Mouse (Mus musculus): ENCODE measurements around the gene Phf3. TPM values are rescaled to one million over a fixed set of nuclear protein-coding genes. Genes with fewer than 3 reads are reported as not detected.

Gene Phf3
- polyA plus RNA-seq, 1 experiment, result 9.9 TPM

- Histone ChIP-seq H3K36me3 (ENCODE audit: control insufficient read depth, insufficient read depth) (peaks cover 8% of the 10 kb centered on the region), H3ac (ENCODE audit: control insufficient read depth, insufficient read length, low read depth) (peak overlapping the region; percentile 97), H3K27me3 (ENCODE audit: control insufficient read depth, insufficient read depth, insufficient read length) (no peaks in the 10 kb centered on the region), H3K4me3 (ENCODE audit: insufficient read depth, poor library complexity, severe bottlenecking) (peak overlapping the region; percentile 65), H3K79me2 (ENCODE audit: control insufficient read depth, insufficient read depth) (peaks cover 56% of the 10 kb centered on the region), H3K79me3 (ENCODE audit: low read depth) (peaks cover 50% of the 10 kb centered on the region)
- TF ChIP-seq MAX (IDR thresholded peaks at IDR 0.05) (no peak), FOSL1 (IDR thresholded peaks at IDR 0.05; ENCODE audit: insufficient read depth, low read length, poor library complexity, severe bottlenecking) (no peak), CTCF (IDR thresholded peaks at IDR 0.05; ENCODE audit: control insufficient read depth, insufficient read depth, insufficient read length) (no peak), MYOG (IDR thresholded peaks at IDR 0.05; ENCODE audit: control insufficient read depth, extremely low read depth, insufficient read length) (no peak), MYOD1 (IDR thresholded peaks at IDR 0.05; ENCODE audit: control insufficient read depth, insufficient read length, low read depth) (no peak), CEBPB (IDR thresholded peaks at IDR 0.05; ENCODE audit: low read depth) (no peak), USF1 (IDR thresholded peaks at IDR 0.05; ENCODE audit: low read depth) (no peak)
Measured at GRCm38 (mm10) chr1:30872836-30873540, 733 bp downstream of the Phf3 start.

- no peak overlapping the region for H3K4me3 ChIP-seq (ENCODE audit: insufficient read depth, poor library complexity, severe bottlenecking)
Measured at GRCm38 (mm10) chr1:30867786-30868185, 5.9 kb downstream of the Phf3 start.

GRCm38 (mm10) chr1:30852518-30852917 lies 21.2 kb downstream of the Phf3 start:
- no peak for TF ChIP-seq MAX (IDR thresholded peaks at IDR 0.05)
- H3K27me3 ChIP-seq (ENCODE audit: control insufficient read depth, insufficient read depth, insufficient read length), result no peaks in the 10 kb centered on the region
- no peak overlapping the region for H3K4me3 ChIP-seq (ENCODE audit: insufficient read depth, poor library complexity, severe bottlenecking)
- no peak overlapping the region for H3ac ChIP-seq (ENCODE audit: control insufficient read depth, insufficient read length, low read depth)
- peaks cover 59% of the 10 kb centered on the region for H3K79me2 ChIP-seq (ENCODE audit: control insufficient read depth, insufficient read depth)
- H3K79me3 ChIP-seq (ENCODE audit: low read depth), result peaks cover 59% of the 10 kb centered on the region
- H3K36me3 ChIP-seq (ENCODE audit: control insufficient read depth, insufficient read depth), result peaks cover 7% of the 10 kb centered on the region

More at GRCm38 (mm10) chr1:30867786-30868185, 5.9 kb downstream of the Phf3 start:
- TF ChIP-seq FOSL1 (IDR thresholded peaks at IDR 0.05; ENCODE audit: insufficient read depth, low read length, poor library complexity, severe bottlenecking) (no peak), CTCF (IDR thresholded peaks at IDR 0.05; ENCODE audit: control insufficient read depth, insufficient read depth, insufficient read length) (no peak), USF1 (IDR thresholded peaks at IDR 0.05; ENCODE audit: low read depth) (no peak), MYOG (IDR thresholded peaks at IDR 0.05; ENCODE audit: control insufficient read depth, extremely low read depth, insufficient read length) (no peak), MYOD1 (IDR thresholded peaks at IDR 0.05; ENCODE audit: control insufficient read depth, insufficient read length, low read depth) (no peak), CEBPB (IDR thresholded peaks at IDR 0.05; ENCODE audit: low read depth) (no peak), MAX (IDR thresholded peaks at IDR 0.05) (no peak)
- H3K36me3 ChIP-seq (ENCODE audit: control insufficient read depth, insufficient read depth), result peaks cover 15% of the 10 kb centered on the region
- H3K27me3 ChIP-seq (ENCODE audit: control insufficient read depth, insufficient read depth, insufficient read length), result no peaks in the 10 kb centered on the region
- H3K79me3 ChIP-seq (ENCODE audit: low read depth), result peaks cover 92% of the 10 kb centered on the region
- H3K79me2 ChIP-seq (ENCODE audit: control insufficient read depth, insufficient read depth), result peaks cover 100% of the 10 kb centered on the region
- H3ac ChIP-seq (ENCODE audit: control insufficient read depth, insufficient read length, low read depth), result no peak overlapping the region

- peaks cover 63% of the 10 kb centered on the region for H3K79me3 ChIP-seq (ENCODE audit: low read depth)
- TF ChIP-seq CTCF (IDR thresholded peaks at IDR 0.05; ENCODE audit: control insufficient read depth, insufficient read depth, insufficient read length) (no peak), USF1 (IDR thresholded peaks at IDR 0.05; ENCODE audit: low read depth) (no peak), MYOG (IDR thresholded peaks at IDR 0.05; ENCODE audit: control insufficient read depth, extremely low read depth, insufficient read length) (no peak), FOSL1 (IDR thresholded peaks at IDR 0.05; ENCODE audit: insufficient read depth, low read length, poor library complexity, severe bottlenecking) (no peak), CEBPB (IDR thresholded peaks at IDR 0.05; ENCODE audit: low read depth) (no peak), MYOD1 (IDR thresholded peaks at IDR 0.05; ENCODE audit: control insufficient read depth, insufficient read length, low read depth) (no peak), MAX (IDR thresholded peaks at IDR 0.05) (no peak)
- H3ac ChIP-seq (ENCODE audit: control insufficient read depth, insufficient read length, low read depth), result no peak overlapping the region
- H3K79me2 ChIP-seq (ENCODE audit: control insufficient read depth, insufficient read depth), result peaks cover 65% of the 10 kb centered on the region
- H3K27me3 ChIP-seq (ENCODE audit: control insufficient read depth, insufficient read depth, insufficient read length), result no peaks in the 10 kb centered on the region
- H3K4me3 ChIP-seq (ENCODE audit: insufficient read depth, poor library complexity, severe bottlenecking), result no peak overlapping the region
- H3K36me3 ChIP-seq (ENCODE audit: control insufficient read depth, insufficient read depth), result peaks cover 7% of the 10 kb centered on the region
Measured at GRCm38 (mm10) chr1:30851920-30852319, 21.8 kb downstream of the Phf3 start.

GRCm38 (mm10) chr1:30850906-30851305 lies 22.8 kb downstream of the Phf3 start:
- H3ac ChIP-seq (ENCODE audit: control insufficient read depth, insufficient read length, low read depth), result no peak overlapping the region
- no peak overlapping the region for H3K4me3 ChIP-seq (ENCODE audit: insufficient read depth, poor library complexity, severe bottlenecking)
- H3K36me3 ChIP-seq (ENCODE audit: control insufficient read depth, insufficient read depth), result peaks cover 7% of the 10 kb centered on the region
- H3K27me3 ChIP-seq (ENCODE audit: control insufficient read depth, insufficient read depth, insufficient read length), result no peaks in the 10 kb centered on the region
- TF ChIP-seq USF1 (IDR thresholded peaks at IDR 0.05; ENCODE audit: low read depth), result no peak
- no peak for TF ChIP-seq MYOG (IDR thresholded peaks at IDR 0.05; ENCODE audit: control insufficient read depth, extremely low read depth, insufficient read length)
- TF ChIP-seq MAX (IDR thresholded peaks at IDR 0.05), result no peak
- TF ChIP-seq CEBPB (IDR thresholded peaks at IDR 0.05; ENCODE audit: low read depth), result no peak
- TF ChIP-seq MYOD1 (IDR thresholded peaks at IDR 0.05; ENCODE audit: control insufficient read depth, insufficient read length, low read depth), result no peak
- TF ChIP-seq FOSL1 (IDR thresholded peaks at IDR 0.05; ENCODE audit: insufficient read depth, low read length, poor library complexity, severe bottlenecking), result no peak
- no peak for TF ChIP-seq CTCF (IDR thresholded peaks at IDR 0.05; ENCODE audit: control insufficient read depth, insufficient read depth, insufficient read length)
- peaks cover 70% of the 10 kb centered on the region for H3K79me3 ChIP-seq (ENCODE audit: low read depth)
- H3K79me2 ChIP-seq (ENCODE audit: control insufficient read depth, insufficient read depth), result peaks cover 76% of the 10 kb centered on the region

GRCm38 (mm10) chr1:30849955-30850354 lies 23.8 kb downstream of the Phf3 start:
- H3K79me2 ChIP-seq (ENCODE audit: control insufficient read depth, insufficient read depth), result peaks cover 85% of the 10 kb centered on the region
- H3K27me3 ChIP-seq (ENCODE audit: control insufficient read depth, insufficient read depth, insufficient read length), result no peaks in the 10 kb centered on the region
- no peak overlapping the region for H3K4me3 ChIP-seq (ENCODE audit: insufficient read depth, poor library complexity, severe bottlenecking)
- TF ChIP-seq CTCF (IDR thresholded peaks at IDR 0.05; ENCODE audit: control insufficient read depth, insufficient read depth, insufficient read length), result no peak
- TF ChIP-seq MYOD1 (IDR thresholded peaks at IDR 0.05; ENCODE audit: control insufficient read depth, insufficient read length, low read depth), result no peak
- TF ChIP-seq USF1 (IDR thresholded peaks at IDR 0.05; ENCODE audit: low read depth), result no peak
- no peak for TF ChIP-seq CEBPB (IDR thresholded peaks at IDR 0.05; ENCODE audit: low read depth)
- no peak for TF ChIP-seq MYOG (IDR thresholded peaks at IDR 0.05; ENCODE audit: control insufficient read depth, extremely low read depth, insufficient read length)
- no peak for TF ChIP-seq FOSL1 (IDR thresholded peaks at IDR 0.05; ENCODE audit: insufficient read depth, low read length, poor library complexity, severe bottlenecking)
- TF ChIP-seq MAX (IDR thresholded peaks at IDR 0.05), result no peak
- no peak overlapping the region for H3ac ChIP-seq (ENCODE audit: control insufficient read depth, insufficient read length, low read depth)
- peaks cover 7% of the 10 kb centered on the region for H3K36me3 ChIP-seq (ENCODE audit: control insufficient read depth, insufficient read depth)
- peaks cover 77% of the 10 kb centered on the region for H3K79me3 ChIP-seq (ENCODE audit: low read depth)

Data from C2C12 (cell line).